Mouse (Mus musculus) forebrain, postnatal 0 days (tissue): ENCODE results near the gene Yipf3. TPM values are rescaled to one million over a fixed set of nuclear protein-coding genes. Genes with fewer than 3 reads are reported as not detected.

Source experiments
- ATAC-seq: fragments of 200-750 bp; cut with Nextera tagmentation; 2 replicates; pipeline ENCODE4 v1.8.0; 2017; ENCODE audit warnings: mild to moderate bottlenecking, moderate library complexity
- DNase-seq: peaks from one replicate; pipeline ENCODE4 v3.0.0-alpha.2; 2015
- H3K27ac ChIP-seq: fragments of 300-500 bp; sonication (generic); 2 replicates; pipeline ENCODE4 v1.5.1; 2014; ENCODE audit warnings: low read depth, mild to moderate bottlenecking, antibody characterized with exemption, low read length, moderate library complexity, mixed read lengths
- H3K27me3 ChIP-seq: fragments of 300-500 bp; sonication (generic); 2 replicates; pipeline ENCODE4 v1.6.1; 2014; ENCODE audit warnings: mild to moderate bottlenecking, low read length, mixed read lengths; ENCODE audit not compliant: insufficient read depth
- H3K36me3 ChIP-seq: fragments of 300-500 bp; sonication (generic); 2 replicates; pipeline ENCODE4 v1.6.1; 2014; ENCODE audit warnings: mild to moderate bottlenecking, moderate library complexity; ENCODE audit not compliant: insufficient read depth
- H3K4me1 ChIP-seq: fragments of 300-500 bp; sonication (generic); 2 replicates; pipeline ENCODE4 v1.6.1; 2014; ENCODE audit warnings: antibody characterized with exemption; ENCODE audit not compliant: insufficient read depth
- H3K4me2 ChIP-seq: fragments of 300-500 bp; sonication (generic); 2 replicates; pipeline ENCODE4 v1.6.1; 2014; ENCODE audit warnings: low read depth, mild to moderate bottlenecking, moderate library complexity
- H3K4me3 ChIP-seq: fragments of 300-500 bp; sonication (generic); 2 replicates; pipeline ENCODE4 v1.5.1; 2014; ENCODE audit warnings: low read depth, low read length, mixed read lengths
- H3K9ac ChIP-seq: fragments of 300-500 bp; sonication (generic); 2 replicates; pipeline ENCODE4 v1.6.1; 2014; ENCODE audit warnings: mild to moderate bottlenecking
- H3K9me3 ChIP-seq: fragments of 300-500 bp; sonication (generic); 2 replicates; pipeline ENCODE4 v1.6.1; 2016; ENCODE audit warnings: low read length
- CTCF ChIP-seq: sonication (generic); IDR thresholded peaks from 2 replicates; pipeline ENCODE4 v1.5.1; 2016; ENCODE audit warnings: antibody characterized with exemption, control low read depth, low read depth
- WGBS: fragments of 180-500 bp; shearing (Covaris S2); extraction: QIAGEN DNeasy Blood & Tissue Kit; methylation state at CpG from one replicate; pipeline ENCODE4 v1.1.7; 2014; 5-methylcytosine and 5-hydroxymethylcytosine counted together
- polyA plus RNA-seq: library from polyadenylated mRNA; unstranded; fragments of >200 nt; fragmentation: Nextera tagmentation; extraction: Ambion mirVana; gene quantifications from 2 replicates; pipeline ENCODE4 v1.2.1, GENCODE M21; 2015
- total RNA-seq: library from RNA; depleted of rRNA; stranded (reverse); fragments of >200 nt; gene quantifications from 2 replicates; pipeline ENCODE4 v1.2.3, GENCODE M21; 2014

The Yipf3 gene
- total and polyA plus RNA-seq, 2 experiments from 2014 or later, result 16.1 to 74.2 TPM

DNA sequence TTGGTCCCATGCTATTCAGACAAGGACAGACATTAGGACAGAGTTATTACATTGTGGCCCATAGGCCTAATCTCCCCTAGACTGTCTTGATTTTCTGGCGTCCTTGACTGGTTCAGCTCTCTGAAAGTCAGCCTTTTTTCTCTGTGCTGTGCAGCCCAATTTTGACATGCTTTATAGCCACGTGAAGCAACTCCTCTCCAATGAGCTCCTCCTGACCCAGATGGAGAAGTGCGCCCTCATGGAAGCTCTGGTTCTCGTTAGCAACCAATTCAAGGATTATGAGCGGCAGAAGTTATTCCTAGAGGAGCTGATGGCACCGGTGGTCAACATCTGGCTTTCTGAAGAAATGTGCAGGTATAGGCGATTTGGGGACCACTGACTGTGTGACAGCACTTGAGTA lies 20.3 kb upstream of the Yipf3 start:
- Histone ChIP-seq H3K27ac (no peak overlapping the region), H3K27me3 (no peaks in the 10 kb centered on the region), H3K4me1 (no peaks in the 10 kb centered on the region), H3K36me3 (peaks cover 84% of the 10 kb centered on the region), H3K9me3 (no peaks in the 10 kb centered on the region), H3K9ac (no peak overlapping the region), H3K4me2 (no peak overlapping the region), H3K4me3 (no peak overlapping the region)
- no peak for ATAC-seq
- no peak for DNase-seq
- TF ChIP-seq CTCF, result no peak
- whole genome bisulfite sequencing, result 87% methylated on average over 7 of the region's 7 CpGs

DNA sequence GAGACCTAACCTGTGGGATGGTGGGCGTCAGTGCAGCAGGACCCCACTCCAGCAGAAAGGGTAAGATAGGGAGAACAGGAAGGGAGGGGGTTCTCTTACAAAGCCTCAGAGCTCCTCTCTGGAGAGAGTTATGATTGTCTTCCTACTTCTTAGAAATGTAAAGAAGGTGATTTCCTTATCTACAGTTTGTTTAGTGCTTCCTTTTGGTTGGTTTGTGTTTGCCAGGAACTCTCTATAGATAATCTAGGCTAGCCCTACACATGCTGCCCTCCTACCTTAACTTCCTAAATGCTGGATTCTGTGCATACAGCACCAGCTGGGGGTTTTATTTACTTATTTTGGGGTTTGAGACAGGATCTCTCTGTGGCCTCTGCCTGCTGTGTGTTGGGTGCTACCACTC lies 11.8 kb upstream of the Yipf3 start:
- DNase-seq (no peak), ATAC-seq (no peak)
- Histone ChIP-seq H3K9ac (no peak overlapping the region), H3K4me1 (no peaks in the 10 kb centered on the region), H3K9me3 (no peaks in the 10 kb centered on the region), H3K4me3 (no peak overlapping the region), H3K4me2 (no peak overlapping the region), H3K36me3 (peaks cover 81% of the 10 kb centered on the region), H3K27me3 (no peaks in the 10 kb centered on the region), H3K27ac (no peak overlapping the region)
- 100% methylated on average over 1 of the region's 1 CpGs for WGBS
- no peak for TF ChIP-seq CTCF

DNA sequence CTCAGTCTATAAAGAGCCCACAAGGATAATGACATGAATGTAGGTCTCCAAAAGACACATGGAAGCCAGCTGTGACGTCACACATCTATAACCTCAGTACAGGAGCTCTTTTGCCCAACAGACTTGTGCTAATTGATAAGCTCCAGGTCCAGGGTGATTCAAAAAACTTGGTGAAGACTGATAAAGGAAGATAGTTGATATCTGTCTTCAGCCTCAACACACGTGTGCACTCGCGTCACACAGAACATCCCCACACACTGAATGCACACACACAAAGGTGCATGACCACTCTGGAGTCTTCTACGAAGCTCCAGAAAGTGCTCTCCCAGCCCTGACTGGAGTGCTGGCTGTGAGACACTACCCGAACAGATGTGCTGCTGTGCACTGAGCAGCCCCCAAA lies 10.8 kb upstream of the Yipf3 start:
- Histone ChIP-seq H3K4me2 (no peak overlapping the region), H3K4me3 (no peak overlapping the region), H3K27ac (no peak overlapping the region), H3K27me3 (no peaks in the 10 kb centered on the region), H3K9me3 (no peaks in the 10 kb centered on the region), H3K36me3 (peaks cover 87% of the 10 kb centered on the region), H3K4me1 (no peaks in the 10 kb centered on the region), H3K9ac (no peak overlapping the region)
- no peak for ATAC-seq
- WGBS, result 89% methylated on average over 6 of the region's 6 CpGs
- no peak for DNase-seq
- no peak for TF ChIP-seq CTCF

DNA sequence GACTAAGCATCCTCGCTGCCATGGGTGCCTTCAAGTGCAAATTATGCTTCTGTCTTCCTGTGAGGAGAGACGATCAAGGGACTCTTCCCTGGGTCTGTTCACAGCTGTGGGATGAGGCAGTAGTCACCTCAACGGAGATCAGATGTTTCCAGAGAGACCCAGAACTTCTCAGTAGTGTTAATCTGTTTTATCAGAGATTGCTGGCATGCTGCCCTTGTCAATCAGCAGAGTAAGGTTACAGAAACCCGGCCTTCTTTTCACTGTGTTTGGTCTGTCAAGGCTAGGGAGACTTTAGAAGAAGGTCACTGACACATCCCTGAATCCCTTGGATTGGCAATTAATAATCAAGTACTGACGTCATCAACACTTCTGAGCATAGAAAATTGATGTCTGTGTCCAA lies 10.4 kb upstream of the Yipf3 start:
- H3K9me3 ChIP-seq, result no peaks in the 10 kb centered on the region
- H3K4me1 ChIP-seq, result no peaks in the 10 kb centered on the region
- H3K27ac ChIP-seq, result no peak overlapping the region
- H3K4me2 ChIP-seq, result no peak overlapping the region
- no peak overlapping the region for H3K4me3 ChIP-seq
- ATAC-seq, result no peak
- no peak overlapping the region for H3K9ac ChIP-seq
- DNase-seq, result no peak
- no peaks in the 10 kb centered on the region for H3K27me3 ChIP-seq
- no peak for TF ChIP-seq CTCF
- WGBS, result 82% methylated on average over 5 of the region's 5 CpGs
- H3K36me3 ChIP-seq, result peaks cover 88% of the 10 kb centered on the region

DNA sequence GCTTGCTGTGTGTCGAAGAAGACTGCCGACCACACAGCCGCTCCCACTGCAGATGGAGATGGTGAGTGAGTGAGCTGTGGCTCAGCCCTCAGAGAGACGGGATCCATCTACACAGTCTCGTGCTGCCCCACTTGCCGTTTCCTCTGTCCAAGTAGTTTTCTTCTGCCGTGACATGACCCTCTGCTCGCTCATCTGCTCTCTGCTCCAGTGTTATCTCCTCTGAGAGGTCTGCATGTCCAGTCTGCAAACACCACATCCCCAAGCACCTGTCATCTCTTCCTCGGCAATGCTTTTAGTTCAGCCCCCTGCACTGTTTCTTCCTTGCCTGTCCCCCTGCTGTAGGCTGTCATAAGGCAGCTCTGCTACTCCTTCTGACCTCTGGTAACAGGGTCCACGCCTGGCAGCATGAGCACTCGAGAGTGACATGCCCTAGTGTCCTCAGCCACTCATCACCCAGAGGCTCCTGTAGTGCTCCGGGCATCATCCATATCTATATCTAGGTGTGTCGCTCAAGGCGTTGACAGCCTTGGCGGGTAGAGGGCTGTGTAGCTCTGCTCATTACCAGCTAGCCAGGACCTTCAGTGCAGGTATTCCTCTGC lies 8.3 kb upstream of the Yipf3 start:
- no peak for TF ChIP-seq CTCF
- 92% methylated on average over 15 of the region's 15 CpGs for WGBS
- no peak for DNase-seq
- Histone ChIP-seq H3K9me3 (no peaks in the 10 kb centered on the region), H3K4me3 (no peak overlapping the region), H3K4me2 (no peak overlapping the region), H3K4me1 (no peaks in the 10 kb centered on the region), H3K27ac (no peak overlapping the region), H3K36me3 (peaks cover 90% of the 10 kb centered on the region), H3K27me3 (no peaks in the 10 kb centered on the region), H3K9ac (no peak overlapping the region)
- no peak for ATAC-seq

DNA sequence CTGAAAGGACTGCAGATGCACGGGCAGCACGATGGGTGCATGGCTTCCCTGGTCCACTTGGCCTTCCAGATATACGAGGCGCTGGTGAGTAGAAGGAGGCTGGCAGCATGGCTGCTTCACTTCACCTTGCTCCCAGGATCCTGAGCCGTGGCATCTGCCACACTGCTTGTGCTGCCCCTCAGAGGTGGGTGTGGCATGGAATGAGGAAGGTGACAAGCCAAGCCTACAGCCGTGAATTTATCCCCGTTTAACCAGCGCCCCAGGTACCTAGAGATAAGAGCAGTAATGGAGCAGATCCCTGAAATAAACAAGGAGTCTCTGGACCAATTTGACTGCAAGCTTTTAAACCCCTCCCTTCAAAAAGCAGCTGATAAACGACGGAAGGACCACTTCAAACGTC lies 6.4 kb upstream of the Yipf3 start:
- H3K27ac ChIP-seq, result no peak overlapping the region
- DNase-seq (no peak), ATAC-seq (no peak)
- no peak overlapping the region for H3K4me2 ChIP-seq
- H3K4me1 ChIP-seq, result no peaks in the 10 kb centered on the region
- WGBS, result 81% methylated on average over 11 of the region's 11 CpGs
- no peak for TF ChIP-seq CTCF
- H3K9ac ChIP-seq, result no peak overlapping the region
- H3K9me3 ChIP-seq, result no peaks in the 10 kb centered on the region
- no peak overlapping the region for H3K4me3 ChIP-seq
- H3K27me3 ChIP-seq, result no peaks in the 10 kb centered on the region
- peaks cover 94% of the 10 kb centered on the region for H3K36me3 ChIP-seq

DNA sequence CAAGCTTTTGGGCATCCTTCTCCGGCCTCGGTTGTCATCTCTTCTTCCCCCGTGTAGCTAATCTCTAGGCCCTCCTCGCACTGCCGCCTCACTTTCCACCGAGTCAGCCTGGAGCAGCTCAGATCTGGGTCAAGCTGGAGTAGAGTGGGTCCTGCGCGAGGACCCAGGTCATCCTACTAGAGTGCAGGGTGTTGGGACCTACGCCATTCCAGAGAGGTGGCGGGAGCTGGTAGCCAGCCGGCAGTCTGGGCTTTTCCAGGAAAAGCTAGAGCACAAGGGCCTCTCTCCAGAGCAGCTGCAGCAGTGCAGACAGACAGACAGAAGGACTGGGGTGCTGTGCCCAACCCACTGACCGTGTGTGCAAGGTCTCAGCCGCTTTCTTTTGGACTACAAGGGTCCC lies 5.6 kb upstream of the Yipf3 start:
- no peak for TF ChIP-seq CTCF
- H3K36me3 ChIP-seq, result peaks cover 88% of the 10 kb centered on the region
- no peaks in the 10 kb centered on the region for H3K27me3 ChIP-seq
- no peaks in the 10 kb centered on the region for H3K9me3 ChIP-seq
- 87% methylated on average over 13 of the region's 13 CpGs for WGBS
- H3K27ac ChIP-seq, result no peak overlapping the region
- peaks cover 7% of the 10 kb centered on the region for H3K4me1 ChIP-seq
- H3K9ac ChIP-seq, result no peak overlapping the region
- DNase-seq (no peak), ATAC-seq (no peak)
- no peak overlapping the region for H3K4me2 ChIP-seq
- no peak overlapping the region for H3K4me3 ChIP-seq
